Mouse (Mus musculus) right cerebral cortex, adult 2 months (tissue): ENCODE measurements around the gene Gja1.
A peak's percentile ranks its signal among the peaks of the same experiment; 100 is the strongest.

Source experiments
- DNase-seq, 2 experiments: peaks; one replicate each; pipeline ENCODE4 v3.0.0; 2021 to 2022; ENCODE audit warnings: low spot score in 2 of 2

Gja1 gene

DNA sequence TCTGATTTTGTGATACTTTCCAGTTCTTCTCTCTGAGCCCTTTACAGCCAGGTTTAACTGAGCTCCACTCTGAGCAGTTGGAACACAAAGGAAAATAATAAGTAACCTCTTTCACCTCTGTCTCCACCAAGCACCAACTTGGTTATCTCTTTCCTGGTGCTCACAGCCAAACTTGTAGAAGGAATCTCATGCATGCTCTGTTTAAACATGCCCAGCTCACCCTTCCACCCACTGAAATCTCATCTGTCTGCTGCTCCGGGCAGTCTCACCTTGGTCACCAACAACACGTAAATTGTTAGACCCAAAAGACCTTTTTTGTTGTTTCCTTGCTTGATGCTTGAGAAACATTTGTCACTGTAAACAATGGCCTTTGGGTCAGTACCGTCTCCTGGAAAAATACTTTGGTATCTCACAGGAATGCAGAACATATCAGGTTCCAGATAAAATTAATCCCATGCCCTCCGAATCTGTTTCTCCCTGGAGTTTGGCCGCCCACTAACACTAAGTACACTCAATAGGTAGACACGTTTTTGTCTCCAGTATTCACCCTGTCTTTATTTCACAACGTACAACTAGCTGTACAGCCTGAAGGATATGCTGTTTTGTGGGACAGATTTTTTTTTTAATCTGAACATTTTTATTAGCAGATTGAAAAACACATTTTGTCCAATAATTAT lies 38.9 kb downstream of the Gja1 start:
- no peak for DNase-seq

DNA sequence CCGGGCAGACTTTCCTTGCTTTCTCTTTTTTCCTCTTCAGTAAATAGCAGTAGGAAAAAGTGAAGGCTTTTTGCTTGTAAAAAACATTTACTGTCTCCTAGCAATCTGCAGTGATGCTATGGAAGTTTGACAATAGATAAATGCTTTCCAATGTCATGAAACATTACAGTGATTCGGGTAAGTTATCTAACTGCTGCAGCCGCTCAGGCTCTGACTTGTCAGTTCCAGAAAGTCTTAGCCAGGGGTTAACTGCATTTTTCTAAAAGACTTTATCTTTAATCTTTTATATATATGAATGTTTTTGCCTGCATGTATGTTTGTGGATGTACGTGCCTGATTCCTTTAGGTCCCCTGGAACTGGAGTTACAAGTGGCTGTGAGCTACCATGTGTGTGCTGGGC lies 45.4 kb downstream of the Gja1 start:
- DNase-seq, result no peak

DNA sequence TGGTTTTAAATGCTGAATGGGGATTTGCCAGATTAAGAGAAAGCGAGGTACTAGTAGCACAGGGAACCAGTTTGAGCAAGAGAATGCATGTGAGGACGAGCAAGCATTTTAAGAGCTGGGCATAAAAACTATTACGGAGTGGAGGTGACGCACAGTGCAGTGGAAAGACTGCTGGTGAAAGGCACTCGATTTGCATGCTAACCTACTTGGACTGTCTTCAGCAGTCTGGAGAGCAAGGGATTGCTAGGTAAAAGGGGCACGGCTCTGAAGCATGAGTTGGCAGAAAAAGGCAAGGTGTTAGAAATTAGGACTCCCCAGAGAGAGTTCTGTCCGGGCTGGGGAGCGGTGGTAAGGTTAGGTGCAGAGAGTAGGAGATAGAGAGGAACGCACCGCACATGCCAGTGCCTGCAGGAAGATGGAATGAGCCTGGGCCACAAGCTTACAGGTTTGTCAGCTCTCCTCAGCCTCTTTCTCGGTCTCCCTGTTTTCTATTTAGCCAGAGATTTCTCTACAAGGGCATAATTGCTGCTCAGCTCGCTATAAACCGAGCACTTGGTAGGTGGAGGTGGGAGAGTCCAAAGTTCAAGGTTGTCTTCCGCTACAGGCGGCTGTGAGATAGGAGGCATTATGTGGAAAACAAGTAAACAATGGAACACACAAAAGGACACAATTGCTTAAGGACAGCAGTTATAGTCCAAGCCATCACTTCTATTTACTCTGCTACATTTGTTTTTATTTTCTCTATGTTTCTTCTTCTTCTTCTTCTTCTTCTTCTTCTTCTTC lies 48.1 kb downstream of the Gja1 start:
- DNase-seq, result no peak

DNA sequence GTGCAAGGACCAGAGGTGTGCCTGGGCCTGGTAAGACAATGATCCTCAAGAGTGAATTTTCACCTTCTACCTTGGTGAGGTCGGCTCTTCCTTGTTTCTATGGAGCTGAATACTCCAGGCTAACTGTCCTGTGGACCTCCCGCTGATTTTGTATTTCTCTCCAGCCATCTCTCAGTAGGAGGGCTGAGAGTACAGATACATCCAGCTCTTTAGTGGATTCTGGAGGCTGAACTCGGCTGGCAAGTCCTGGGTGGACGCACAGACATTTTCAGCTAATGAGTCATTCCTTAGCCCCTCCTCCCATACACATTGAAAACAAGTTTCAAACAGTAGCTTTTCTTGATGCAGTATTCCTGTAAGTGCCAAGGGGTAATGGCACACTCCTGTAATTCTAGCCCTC lies 49.2 kb downstream of the Gja1 start:
- no peak for DNase-seq

DNA sequence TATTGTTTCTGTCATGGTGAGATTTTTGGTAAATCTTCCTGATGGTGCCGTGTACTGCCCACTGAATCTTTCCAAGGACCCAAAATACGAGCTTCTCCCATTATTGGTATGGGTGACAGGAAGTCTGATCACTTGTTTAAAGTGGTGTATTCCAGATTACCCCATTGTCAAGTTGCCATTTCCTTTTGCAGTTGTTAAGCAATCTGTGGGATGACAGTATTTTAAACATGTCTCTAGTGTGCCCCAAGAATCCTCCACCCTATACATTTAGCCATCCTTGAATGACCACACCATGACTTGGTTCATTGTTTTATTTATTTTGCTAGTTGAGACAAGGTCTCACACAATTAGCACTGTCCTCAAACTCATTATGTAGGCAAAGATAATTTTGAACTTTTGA lies 50.3 kb downstream of the Gja1 start:
- DNase-seq, result no peak

DNA sequence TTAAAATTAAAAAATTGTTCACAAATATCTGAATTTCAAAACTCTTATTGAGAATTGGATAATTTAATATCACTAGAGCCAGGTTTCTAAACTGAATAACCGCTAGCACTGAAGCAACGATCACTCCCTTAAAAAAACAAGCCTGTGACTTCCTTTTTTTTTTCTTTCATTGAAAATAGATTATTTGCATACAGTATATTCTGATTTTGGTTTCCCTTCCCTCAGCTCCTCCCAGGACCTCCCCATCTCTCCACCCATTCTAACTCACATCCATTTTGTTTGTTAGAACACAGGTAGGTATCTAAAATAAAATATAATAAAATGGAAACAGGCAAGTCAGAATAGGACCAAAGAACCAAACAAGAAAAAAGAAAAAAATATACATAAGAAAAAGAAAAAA lies 50.7 kb downstream of the Gja1 start:
- DNase-seq, result no peak

DNA sequence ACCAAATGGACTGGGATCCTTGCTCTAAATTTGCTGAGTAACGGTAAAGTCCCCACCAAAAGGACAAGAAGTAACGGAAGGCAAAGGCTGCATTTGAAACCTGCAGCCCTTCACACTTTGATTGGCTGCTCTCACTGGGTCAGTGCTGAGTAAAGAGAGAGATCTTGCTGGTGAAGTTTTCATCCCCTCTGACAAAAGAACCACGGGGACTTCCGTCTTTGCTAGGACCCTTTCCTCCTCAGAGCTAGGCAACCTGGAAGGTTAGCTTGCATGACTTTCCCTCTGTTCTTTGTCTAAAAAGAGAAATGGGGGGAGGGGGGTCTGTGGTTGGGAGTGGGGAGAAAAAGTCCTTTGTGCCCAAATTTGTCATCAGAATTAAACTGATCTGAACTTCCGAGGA lies 51.9 kb downstream of the Gja1 start:
- DNase-seq, result no peak

DNA sequence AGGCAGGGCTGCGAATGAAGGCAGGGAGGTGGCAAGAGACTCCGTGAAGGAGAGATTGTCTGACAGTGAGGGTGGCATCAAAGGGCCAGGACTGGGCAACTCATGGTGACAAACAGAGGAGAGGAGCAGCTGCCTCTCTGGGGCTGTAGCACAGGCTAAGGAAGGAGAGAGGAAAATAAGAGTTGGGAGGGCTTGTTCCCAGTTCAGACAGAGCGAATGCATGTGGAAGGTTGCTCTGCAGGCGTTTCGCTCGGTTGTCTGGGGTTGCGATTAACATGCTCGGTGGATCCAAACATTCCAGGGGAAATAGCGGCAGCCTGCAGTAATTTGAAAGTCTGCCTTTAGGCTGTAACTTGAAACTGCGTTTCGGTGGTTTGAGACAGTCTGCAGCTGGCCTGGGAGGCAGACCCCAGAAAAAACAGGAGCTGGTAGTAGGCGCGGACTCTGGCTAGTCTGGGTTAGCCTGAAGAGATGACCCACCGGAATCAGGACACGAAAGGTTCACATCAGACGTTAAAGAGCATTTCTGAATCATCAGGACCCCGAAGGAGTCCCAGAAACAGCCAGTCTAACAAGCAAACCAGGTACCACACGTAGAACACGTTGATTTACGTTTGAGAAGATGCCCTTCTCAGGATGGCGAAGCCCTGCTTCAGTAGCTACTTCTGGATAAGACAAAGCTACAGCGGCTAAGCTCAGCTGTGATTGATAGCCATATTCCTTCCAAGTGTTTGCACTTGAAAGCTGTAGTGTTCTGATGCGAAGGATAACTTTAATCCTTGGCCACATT lies 54.7 kb downstream of the Gja1 start:
- peak in 1 of 2 experiments; percentile 11 for DNase-seq

DNA sequence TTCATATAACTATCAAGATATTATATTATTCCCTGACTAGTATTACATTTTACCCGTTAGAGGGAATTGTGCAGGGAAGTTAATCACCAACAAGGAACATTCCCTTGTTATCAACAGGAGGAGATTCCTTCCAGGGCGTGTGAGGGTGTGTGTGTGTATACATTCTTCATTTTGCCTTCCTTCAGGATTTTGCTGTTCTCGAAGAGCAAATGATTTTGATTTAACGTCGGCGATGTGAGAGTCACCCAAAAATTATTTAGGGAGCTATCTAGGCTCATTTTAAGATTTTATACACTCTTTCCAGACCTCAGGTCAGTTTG lies 55.2 kb downstream of the Gja1 start:
- DNase-seq, result no peak

DNA sequence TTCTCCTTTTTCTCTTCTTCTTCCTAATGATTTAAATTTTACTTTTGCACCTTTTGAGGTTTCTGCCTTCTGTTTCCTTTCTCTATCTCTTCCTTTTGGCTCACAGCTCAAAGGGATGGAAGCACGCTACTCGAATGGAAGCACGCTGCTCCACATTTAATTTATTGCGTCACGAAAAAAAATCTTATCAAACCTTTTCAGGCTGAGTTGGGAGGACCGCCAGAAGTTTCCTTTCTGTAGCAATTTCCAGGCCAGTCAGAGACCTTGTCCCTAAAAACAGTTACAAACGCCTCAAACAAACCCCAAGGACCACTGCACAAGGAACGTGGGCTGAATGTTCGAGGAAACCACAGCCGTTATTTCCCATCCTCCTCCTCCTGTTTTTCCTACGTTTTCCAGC lies 60.2 kb downstream of the Gja1 start:
- DNase-seq, result no peak

DNA sequence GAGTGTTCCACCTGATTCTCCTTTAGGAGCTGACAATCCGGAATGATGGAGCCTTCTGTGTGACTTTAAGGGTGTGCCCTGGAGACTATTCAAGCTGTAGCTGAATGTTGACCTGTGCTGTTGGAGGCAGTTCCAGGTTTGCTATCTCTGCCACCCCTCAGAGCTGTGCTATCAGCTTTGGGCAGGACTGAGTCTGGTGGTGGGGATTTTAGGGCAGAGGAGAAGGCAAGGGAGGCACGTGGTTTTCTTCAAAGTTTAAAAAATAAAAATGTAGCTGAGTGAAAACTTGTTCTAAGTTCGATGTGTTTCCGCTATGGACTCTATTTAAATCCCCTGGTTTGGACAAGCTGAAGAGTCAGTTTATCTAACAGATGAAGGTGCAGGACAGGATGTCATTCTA lies 62.5 kb downstream of the Gja1 start:
- DNase-seq, result no peak

DNA sequence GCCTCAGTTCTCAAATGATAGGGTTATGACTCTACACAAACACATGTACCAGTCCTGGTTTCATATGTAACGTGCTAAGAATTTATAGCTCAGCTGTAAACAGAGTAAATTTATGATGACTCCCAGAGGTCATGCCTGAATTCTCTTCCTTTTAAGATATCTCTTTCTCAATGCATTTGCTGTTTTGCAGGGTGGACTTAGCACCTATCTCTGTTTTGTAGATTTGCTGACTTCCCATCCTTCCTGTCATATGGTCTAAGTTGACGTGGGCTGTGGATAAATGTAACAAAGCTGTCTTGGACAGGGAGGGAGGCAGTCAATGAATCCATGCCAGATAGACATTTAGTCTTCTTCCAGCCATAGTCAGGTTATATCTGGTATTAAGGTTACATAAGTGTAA lies 67.3 kb downstream of the Gja1 start:
- DNase-seq, result no peak

DNA sequence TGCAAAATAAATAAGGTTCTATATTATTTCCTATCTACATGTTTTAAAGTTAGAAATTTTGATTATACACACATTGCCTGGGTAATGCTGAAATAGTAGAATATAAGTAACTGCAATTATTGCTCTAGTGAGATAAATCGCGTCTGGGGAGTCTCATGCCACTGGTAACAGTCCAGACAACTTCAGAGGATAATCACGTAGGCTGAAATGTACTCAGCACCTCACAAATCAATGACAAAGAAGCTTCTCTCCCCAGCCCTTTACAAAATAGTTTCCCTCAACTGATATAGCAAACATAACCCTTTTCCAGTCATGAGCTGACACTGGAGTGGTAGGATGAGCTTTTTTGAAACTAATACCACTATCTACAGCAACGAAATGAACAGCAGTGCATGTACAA lies 71.9 kb downstream of the Gja1 start:
- no peak for DNase-seq
